Mouse (Mus musculus) kidney, embryonic 14.5 days (tissue): ENCODE measurements at regions not wholly inside any gene's neighbourhood (a gene's known extent, or its start where the extent isn't known, plus 50 kb on each side); places are given as distances from the start of the nearest gene placed in this dataset.

Experiments
- ATAC-seq: fragments of 200-750 bp; cut with Nextera tagmentation; 2 replicates; pipeline ENCODE4 v1.8.0; 2017; ENCODE audit warnings: moderate number of reproducible peaks, mild to moderate bottlenecking, moderate TSS enrichment, moderate library complexity; ENCODE audit not compliant: low FRiP score, low TSS enrichment
- H3K27ac ChIP-seq: fragments of 300-500 bp; sonication (generic); 2 replicates; pipeline ENCODE4 v1.5.1; 2014; ENCODE audit warnings: low read depth, mild to moderate bottlenecking, low read length, moderate library complexity, mixed read lengths
- H3K27me3 ChIP-seq: fragments of 300-500 bp; sonication (generic); 2 replicates; pipeline ENCODE4 v1.6.1; 2014; ENCODE audit warnings: mild to moderate bottlenecking, low read length; ENCODE audit not compliant: control insufficient read depth, insufficient read depth
- H3K36me3 ChIP-seq: fragments of 300-500 bp; sonication (generic); 2 replicates; pipeline ENCODE4 v1.6.1; 2014; ENCODE audit warnings: low read length, mixed read lengths; ENCODE audit not compliant: control insufficient read depth, insufficient read depth
- H3K4me1 ChIP-seq: fragments of 300-500 bp; sonication (generic); 2 replicates; pipeline ENCODE4 v1.6.1; 2014; ENCODE audit warnings: low read length, mixed read lengths; ENCODE audit not compliant: control insufficient read depth, insufficient read depth
- H3K4me2 ChIP-seq: fragments of 300-500 bp; sonication (generic); replicated peaks from 2 replicates; pipeline ENCODE4 v1.6.1; 2014; ENCODE audit warnings: low read depth, mild to moderate bottlenecking, low read length
- H3K4me3 ChIP-seq: fragments of 300-500 bp; sonication (generic); 2 replicates; pipeline ENCODE4 v1.5.1; 2014; ENCODE audit warnings: mild to moderate bottlenecking, low read length
- H3K9ac ChIP-seq: fragments of 300-500 bp; sonication (generic); 2 replicates; pipeline ENCODE4 v1.6.1; 2014; ENCODE audit warnings: low read depth, mild to moderate bottlenecking, low read length, moderate library complexity
- H3K9me3 ChIP-seq: fragments of 300-500 bp; sonication (generic); 2 replicates; pipeline ENCODE4 v1.6.1; 2016; ENCODE audit warnings: low read length; ENCODE audit not compliant: control insufficient read depth
- WGBS: fragments of 180-500 bp; shearing (Covaris S2); extraction: QIAGEN DNeasy Blood & Tissue Kit; methylation state at CpG from one replicate; pipeline ENCODE4 v1.1.7; 2014; 5-methylcytosine and 5-hydroxymethylcytosine counted together

DNA sequence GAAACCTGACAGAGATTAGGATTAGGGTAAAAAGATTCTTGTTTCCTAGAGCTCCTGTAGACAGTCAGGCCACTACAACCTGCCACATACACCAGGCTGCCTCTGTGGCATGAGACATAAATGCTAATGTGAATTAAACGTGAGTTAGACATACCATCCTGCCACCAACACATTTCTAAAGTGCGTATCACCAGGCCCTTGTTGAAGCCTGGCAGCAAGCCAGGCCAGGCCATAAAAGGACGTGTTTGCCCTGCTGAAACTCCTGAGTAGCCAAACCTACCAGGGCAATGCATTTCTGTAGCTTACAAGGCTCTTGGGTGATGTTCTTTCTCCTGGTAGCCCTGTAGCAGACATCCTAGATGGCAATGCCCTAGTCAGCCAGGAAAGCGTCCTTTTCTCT, 63.4 kb upstream of the Gm5458 start:
- no peak for ATAC-seq

GRCm38 (mm10) chr14:19674046-19674445, 71.7 kb upstream of the Gm5458 start:
- WGBS: 76% methylated on average over 2 of the region's 2 CpGs
- Histone ChIP-seq H3K4me1 (no peaks in the 10 kb centered on the region), H3K9me3 (no peaks in the 10 kb centered on the region), H3K4me3 (no peak overlapping the region), H3K27ac (no peak overlapping the region), H3K4me2 (no peak overlapping the region), H3K36me3 (no peaks in the 10 kb centered on the region), H3K9ac (no peak overlapping the region), H3K27me3 (no peaks in the 10 kb centered on the region)
- no peak for ATAC-seq

More for the DNA sequence above, 63.4 kb upstream of the Gm5458 start:
- Histone ChIP-seq H3K4me2 (no peak overlapping the region), H3K27ac (no peak overlapping the region), H3K27me3 (no peaks in the 10 kb centered on the region), H3K9ac (no peak overlapping the region), H3K36me3 (no peaks in the 10 kb centered on the region), H3K4me3 (no peak overlapping the region), H3K4me1 (no peaks in the 10 kb centered on the region), H3K9me3 (no peaks in the 10 kb centered on the region)
- 64% methylated on average over 4 of the region's 4 CpGs for WGBS

GRCm38 (mm10) chr14:19688426-19688825, 62.6 kb upstream of the Nid2 start:
- Histone ChIP-seq H3K27ac (no peak overlapping the region), H3K9ac (no peak overlapping the region), H3K9me3 (no peaks in the 10 kb centered on the region), H3K4me2 (no peak overlapping the region), H3K36me3 (no peaks in the 10 kb centered on the region), H3K27me3 (no peaks in the 10 kb centered on the region), H3K4me1 (no peaks in the 10 kb centered on the region), H3K4me3 (no peak overlapping the region)
- no peak for ATAC-seq

GRCm38 (mm10) chr14:19693606-19694005, 57.5 kb upstream of the Nid2 start:
- no peaks in the 10 kb centered on the region for H3K4me1 ChIP-seq
- WGBS: 83% methylated on average over 2 of the region's 2 CpGs
- no peak overlapping the region for H3K27ac ChIP-seq
- no peaks in the 10 kb centered on the region for H3K27me3 ChIP-seq
- H3K9ac ChIP-seq: no peak overlapping the region
- no peak overlapping the region for H3K4me3 ChIP-seq
- no peak for ATAC-seq
- H3K4me2 ChIP-seq: no peak overlapping the region
- H3K36me3 ChIP-seq: no peaks in the 10 kb centered on the region
- H3K9me3 ChIP-seq: no peaks in the 10 kb centered on the region

DNA sequence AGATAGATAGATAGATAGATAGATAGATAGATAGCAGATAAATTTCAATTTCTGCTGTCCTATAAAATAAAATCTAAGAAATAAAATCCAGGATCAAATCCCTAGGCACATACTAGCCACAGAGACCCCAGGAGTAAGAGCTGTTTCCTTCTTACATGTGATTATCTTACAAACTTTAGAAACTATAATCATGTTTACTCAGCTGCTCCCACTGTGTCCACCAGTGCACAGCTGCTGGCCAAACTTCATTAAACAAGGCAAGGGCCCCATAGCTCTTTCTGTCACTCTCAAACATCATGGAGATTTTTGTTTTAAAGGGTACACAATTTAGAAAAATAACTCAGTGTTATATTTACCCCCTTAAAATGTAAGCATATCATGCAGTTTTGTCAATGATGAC, 56.8 kb upstream of the Nid2 start:
- ATAC-seq: 0 out of 2 replicates have a peak, but pooled peaks have one; percentile 76
- no peak overlapping the region for H3K4me3 ChIP-seq
- no peaks in the 10 kb centered on the region for H3K4me1 ChIP-seq

GRCm38 (mm10) chr14:19699497-19699896, 51.6 kb upstream of the Nid2 start:
- Histone ChIP-seq H3K4me2 (no peak overlapping the region), H3K36me3 (no peaks in the 10 kb centered on the region), H3K9me3 (no peaks in the 10 kb centered on the region), H3K27me3 (no peaks in the 10 kb centered on the region), H3K27ac (no peak overlapping the region), H3K4me1 (no peaks in the 10 kb centered on the region), H3K4me3 (no peak overlapping the region), H3K9ac (no peak overlapping the region)
- ATAC-seq: no peak
- 72% methylated on average over 4 of the region's 4 CpGs for WGBS

More for the DNA sequence above, 56.8 kb upstream of the Nid2 start:
- no peaks in the 10 kb centered on the region for H3K27me3 ChIP-seq
- H3K27ac ChIP-seq: no peak overlapping the region
- H3K9ac ChIP-seq: no peak overlapping the region
- no peak overlapping the region for H3K4me2 ChIP-seq
- no peaks in the 10 kb centered on the region for H3K36me3 ChIP-seq
- no peaks in the 10 kb centered on the region for H3K9me3 ChIP-seq
